Mouse (Mus musculus): ENCODE results near the gene Cav3. TPM values are rescaled to one million over a fixed set of nuclear protein-coding genes. Genes with fewer than 3 reads are reported as not detected.

Gene Cav3
- 304 TPM for polyA plus RNA-seq (2012; fragmentation: generic; extraction: Trizol)

DNA sequence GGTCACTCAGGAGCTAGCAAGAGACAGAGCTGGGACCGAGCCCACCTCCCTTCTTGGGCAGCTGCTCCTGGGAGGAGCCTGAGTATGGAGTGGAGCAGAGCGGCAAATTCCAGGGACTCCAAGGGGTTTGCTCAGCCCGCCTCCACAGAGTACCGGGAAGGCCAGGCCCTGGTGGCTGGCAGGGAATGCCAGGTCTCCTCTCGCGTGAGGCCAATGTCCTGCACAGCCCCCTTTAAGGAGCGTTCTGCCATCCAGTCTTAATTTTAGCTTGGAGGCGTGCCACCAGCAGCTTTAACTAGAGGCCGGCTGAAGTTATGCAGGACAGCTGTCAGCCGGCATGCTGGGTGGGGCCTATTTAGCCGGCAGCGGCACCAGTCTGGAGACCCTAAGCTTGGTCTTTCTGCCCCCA is at the start of gene Cav3:
Gene Cav3, plus strand, starts transcription at position 165 of the 409 bp plus-strand sequence.
- H3K4me2 ChIP-seq (ENCODE audit: low read depth), result peak within 1 kb of the TSS; percentile 69
- TF ChIP-seq MYOG (IDR thresholded peaks at IDR 0.05; ENCODE audit: control insufficient read depth in 1 of 3, insufficient read depth in 1 of 3, insufficient read length in 2 of 3, low read depth in 2 of 3) (peak; percentile 49 to 73 (median 70)), CEBPB (IDR thresholded peaks at IDR 0.05; ENCODE audit: insufficient read depth, poor library complexity, severe bottlenecking) (no peak), MYOD1 (IDR thresholded peaks at IDR 0.05; ENCODE audit: control insufficient read depth in 1 of 3, insufficient read length in 2 of 3, low read depth in 2 of 3) (peak in 2 of 3 experiments; percentile 60 to 72), TCF12 (IDR thresholded peaks at IDR 0.05; ENCODE audit: insufficient read depth, poor library complexity, severe bottlenecking) (peak; percentile 30)
- no peaks in the 10 kb centered on the region for H3K27me3 ChIP-seq (ENCODE audit: control insufficient read depth, insufficient read depth, insufficient read length)
- peak within 1 kb of the TSS; percentile 18 for H3ac ChIP-seq (ENCODE audit: control insufficient read depth, insufficient read length)
- H3K4me3 ChIP-seq, result peak within 1 kb of the TSS; percentile 32
- peaks cover 3% of the 10 kb centered on the region for H3K79me2 ChIP-seq (ENCODE audit: control insufficient read depth, insufficient read depth)
- no peaks in the 10 kb centered on the region for H3K36me3 ChIP-seq (ENCODE audit: control insufficient read depth, insufficient read depth)

DNA sequence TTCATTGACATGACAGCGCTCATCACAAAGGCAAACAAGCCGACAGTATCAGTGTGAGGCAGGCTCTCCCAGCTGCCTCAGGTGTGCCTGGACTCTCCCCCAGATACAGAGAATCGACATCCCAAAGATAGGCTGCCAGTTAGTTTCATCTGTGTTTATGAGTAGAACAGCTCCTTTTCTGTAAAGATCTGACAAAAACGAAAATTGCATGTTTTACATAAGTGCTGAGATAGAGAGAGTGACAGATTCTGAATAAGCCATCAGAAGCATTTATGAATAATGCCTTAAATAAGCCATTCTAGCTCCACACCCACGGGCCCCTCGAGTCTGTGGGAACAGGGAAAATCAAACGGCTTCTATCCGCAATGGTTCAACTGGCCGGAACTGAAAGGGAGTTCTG is 40.0 kb upstream of the Cav3 start:
- TF ChIP-seq POLR2AphosphoS2 (IDR thresholded peaks at IDR 0.05; ENCODE audit: insufficient read length, low read depth), result no peak
- TF ChIP-seq MYOD1 (IDR thresholded peaks at IDR 0.05; ENCODE audit: control insufficient read depth in 1 of 3, insufficient read length in 2 of 3, low read depth in 2 of 3), result no peak
- no peak for TF ChIP-seq TCF3 (IDR thresholded peaks at IDR 0.05; ENCODE audit: insufficient read length, low read depth)
- Histone ChIP-seq H3K27me3 (ENCODE audit: control insufficient read depth, insufficient read depth, insufficient read length) (no peaks in the 10 kb centered on the region), H3K4me2 (ENCODE audit: low read depth) (no peak overlapping the region), H3K4me3 (no peak overlapping the region), H3K36me3 (ENCODE audit: control insufficient read depth, insufficient read depth) (no peaks in the 10 kb centered on the region), H3K79me2 (ENCODE audit: control insufficient read depth, insufficient read depth) (no peaks in the 10 kb centered on the region), H3ac (ENCODE audit: control insufficient read depth, insufficient read length) (no peak overlapping the region)

DNA sequence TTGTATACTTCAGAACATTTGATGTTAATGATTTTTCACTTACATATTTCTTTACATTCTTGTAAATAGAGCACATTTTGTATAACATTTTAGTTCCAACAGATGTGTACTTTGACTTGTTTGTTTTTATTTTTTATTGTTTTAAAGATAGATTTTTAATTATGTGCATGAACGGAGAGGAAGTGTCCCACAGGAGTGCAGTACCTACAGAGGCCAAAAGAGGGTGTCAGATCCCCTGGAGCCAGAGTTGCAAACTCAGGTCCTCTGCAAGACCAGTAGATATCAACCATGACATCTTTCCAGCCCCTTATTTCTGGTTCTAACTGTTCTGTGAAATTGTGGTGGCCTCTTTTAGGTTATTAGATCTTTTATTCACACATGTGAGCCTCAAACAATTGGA is 38.4 kb upstream of the Cav3 start:
- H3K4me2 ChIP-seq (ENCODE audit: low read depth), result no peak overlapping the region
- no peak overlapping the region for H3ac ChIP-seq (ENCODE audit: control insufficient read depth, insufficient read length)
- H3K4me3 ChIP-seq, result no peak overlapping the region
- no peaks in the 10 kb centered on the region for H3K27me3 ChIP-seq (ENCODE audit: control insufficient read depth, insufficient read depth, insufficient read length)
- TF ChIP-seq CEBPB (IDR thresholded peaks at IDR 0.05; ENCODE audit: insufficient read depth, poor library complexity, severe bottlenecking), result no peak
- TF ChIP-seq POLR2A (IDR thresholded peaks at IDR 0.05; ENCODE audit: insufficient read length, low read depth), result no peak
- no peak for TF ChIP-seq E2F4 (IDR thresholded peaks at IDR 0.05; ENCODE audit: insufficient read depth)
- TF ChIP-seq TCF3 (IDR thresholded peaks at IDR 0.05; ENCODE audit: insufficient read length, low read depth), result no peak
- TF ChIP-seq MAX (IDR thresholded peaks at IDR 0.05; ENCODE audit: low read depth), result no peak
- TF ChIP-seq USF1 (IDR thresholded peaks at IDR 0.05; ENCODE audit: low read depth), result no peak
- TF ChIP-seq POLR2AphosphoS2 (IDR thresholded peaks at IDR 0.05; ENCODE audit: insufficient read length, low read depth), result no peak
- no peak for TF ChIP-seq MYOG (IDR thresholded peaks at IDR 0.05; ENCODE audit: control insufficient read depth in 1 of 3, insufficient read depth in 1 of 3, insufficient read length in 2 of 3, low read depth in 2 of 3)
- no peak for TF ChIP-seq SRF (IDR thresholded peaks at IDR 0.05; ENCODE audit: control insufficient read depth, insufficient read length, low read depth)
- no peak for TF ChIP-seq TCF12 (IDR thresholded peaks at IDR 0.05; ENCODE audit: insufficient read depth, poor library complexity, severe bottlenecking)
- no peak for TF ChIP-seq REST (IDR thresholded peaks at IDR 0.05; ENCODE audit: insufficient read depth, insufficient read length)
- TF ChIP-seq MYOD1 (IDR thresholded peaks at IDR 0.05; ENCODE audit: control insufficient read depth in 1 of 3, insufficient read length in 2 of 3, low read depth in 2 of 3), result no peak
- H3K36me3 ChIP-seq (ENCODE audit: control insufficient read depth, insufficient read depth), result no peaks in the 10 kb centered on the region
- no peaks in the 10 kb centered on the region for H3K79me2 ChIP-seq (ENCODE audit: control insufficient read depth, insufficient read depth)

DNA sequence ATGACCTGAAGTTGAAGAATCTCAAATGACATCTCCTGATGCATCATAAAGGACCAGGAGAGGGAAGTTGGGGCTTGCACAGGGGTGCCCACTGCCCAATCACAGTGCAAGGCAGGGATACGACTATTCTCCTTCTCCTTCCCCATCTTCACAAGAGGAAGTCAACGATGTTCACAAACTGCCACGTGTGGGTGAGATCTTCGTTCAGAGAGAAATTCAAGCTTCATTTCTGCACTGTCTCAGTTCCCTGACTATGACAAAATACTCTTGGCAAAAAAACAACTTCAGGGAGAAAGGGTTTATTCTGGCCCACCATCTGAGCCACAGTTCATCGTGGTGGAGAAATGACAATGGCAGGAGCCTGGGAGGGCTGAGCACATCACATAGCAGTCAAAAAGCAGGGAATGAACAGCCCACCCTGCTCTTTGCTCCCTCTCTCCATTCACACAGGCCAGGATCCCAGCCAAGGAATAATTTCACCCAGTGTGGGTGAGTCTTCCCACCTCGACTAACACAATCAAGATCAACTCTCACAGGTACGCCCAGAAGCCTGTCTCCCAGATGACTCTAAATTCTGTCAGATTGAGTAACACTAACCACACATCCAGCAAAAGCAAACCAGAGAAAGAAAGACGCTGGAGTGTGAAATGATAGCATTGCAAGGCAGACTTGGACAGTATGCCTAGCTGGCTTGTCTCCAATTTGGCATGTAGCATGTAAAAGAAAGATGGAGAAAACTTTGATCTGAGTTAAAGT is 35.4 kb upstream of the Cav3 start:
- H3K27me3 ChIP-seq (ENCODE audit: control insufficient read depth, insufficient read depth, insufficient read length), result no peaks in the 10 kb centered on the region
- no peak overlapping the region for H3ac ChIP-seq (ENCODE audit: control insufficient read depth, insufficient read length)
- TF ChIP-seq POLR2A (IDR thresholded peaks at IDR 0.05; ENCODE audit: insufficient read length, low read depth) (no peak), MAX (IDR thresholded peaks at IDR 0.05; ENCODE audit: low read depth) (no peak), CEBPB (IDR thresholded peaks at IDR 0.05; ENCODE audit: insufficient read depth, poor library complexity, severe bottlenecking) (no peak), TCF3 (IDR thresholded peaks at IDR 0.05; ENCODE audit: insufficient read length, low read depth) (no peak), USF1 (IDR thresholded peaks at IDR 0.05; ENCODE audit: low read depth) (no peak), SRF (IDR thresholded peaks at IDR 0.05; ENCODE audit: control insufficient read depth, insufficient read length, low read depth) (no peak), E2F4 (IDR thresholded peaks at IDR 0.05; ENCODE audit: insufficient read depth) (no peak), POLR2AphosphoS2 (IDR thresholded peaks at IDR 0.05; ENCODE audit: insufficient read length, low read depth) (no peak), REST (IDR thresholded peaks at IDR 0.05; ENCODE audit: insufficient read depth, insufficient read length) (no peak), TCF12 (IDR thresholded peaks at IDR 0.05; ENCODE audit: insufficient read depth, poor library complexity, severe bottlenecking) (no peak), MYOG (IDR thresholded peaks at IDR 0.05; ENCODE audit: control insufficient read depth in 1 of 3, insufficient read depth in 1 of 3, insufficient read length in 2 of 3, low read depth in 2 of 3) (no peak), MYOD1 (IDR thresholded peaks at IDR 0.05; ENCODE audit: control insufficient read depth in 1 of 3, insufficient read length in 2 of 3, low read depth in 2 of 3) (no peak)
- H3K4me2 ChIP-seq (ENCODE audit: low read depth), result no peak overlapping the region
- no peak overlapping the region for H3K4me3 ChIP-seq
- H3K36me3 ChIP-seq (ENCODE audit: control insufficient read depth, insufficient read depth), result no peaks in the 10 kb centered on the region
- no peaks in the 10 kb centered on the region for H3K79me2 ChIP-seq (ENCODE audit: control insufficient read depth, insufficient read depth)

Data from myocyte (in vitro differentiated cells).